Mouse (Mus musculus) stomach, postnatal 0 days (tissue): ENCODE data around the gene Gm15097. TPM values are rescaled to one million over a fixed set of nuclear protein-coding genes. Genes with fewer than 3 reads are reported as not detected.
"Not testable (repeated sequence)": the region's sequence is repeated elsewhere in the genome, so short reads cannot be mapped to it uniquely, and the experiment has no call there.

Experiments
- ATAC-seq: fragments of 200-750 bp; cut with Nextera tagmentation; 2 replicates; pipeline ENCODE4 v1.8.0; 2017; ENCODE audit not compliant: low FRiP score, low TSS enrichment
- DNase-seq: peaks from one replicate; pipeline ENCODE4 v3.0.0-alpha.2; 2016; ENCODE audit warnings: low spot score
- H3K27ac ChIP-seq: fragments of 300-500 bp; sonication (generic); replicated peaks from 2 replicates; pipeline ENCODE4 v1.5.1; 2014; ENCODE audit warnings: mild to moderate bottlenecking, control low read depth
- H3K27me3 ChIP-seq: fragments of 300-500 bp; sonication (generic); 2 replicates; pipeline ENCODE4 v1.6.1; 2014; ENCODE audit warnings: low read length; ENCODE audit not compliant: control insufficient read depth, insufficient read depth
- H3K36me3 ChIP-seq: fragments of 300-500 bp; sonication (generic); 2 replicates; pipeline ENCODE4 v1.6.1; 2014; ENCODE audit warnings: low read length, mixed read lengths; ENCODE audit not compliant: control insufficient read depth, insufficient read depth
- H3K4me1 ChIP-seq: fragments of 300-500 bp; sonication (generic); replicated peaks from 2 replicates; pipeline ENCODE4 v1.6.1; 2014; ENCODE audit warnings: antibody characterized with exemption; ENCODE audit not compliant: control insufficient read depth, insufficient read depth
- H3K4me2 ChIP-seq: fragments of 300-500 bp; sonication (generic); replicated peaks from 2 replicates; pipeline ENCODE4 v1.6.1; 2014; ENCODE audit warnings: low read depth, mild to moderate bottlenecking, control low read depth, moderate library complexity
- H3K4me3 ChIP-seq: fragments of 300-500 bp; sonication (generic); 2 replicates; pipeline ENCODE4 v1.5.1; 2014; ENCODE audit warnings: low read depth, low read length, control low read depth
- H3K9ac ChIP-seq: fragments of 300-500 bp; sonication (generic); 2 replicates; pipeline ENCODE4 v1.6.1; 2014; ENCODE audit warnings: mild to moderate bottlenecking, low read length, control low read depth, mixed read lengths
- H3K9me3 ChIP-seq: fragments of 300-500 bp; sonication (generic); 2 replicates; pipeline ENCODE4 v1.6.1; 2016; ENCODE audit warnings: low read length; ENCODE audit not compliant: control insufficient read depth
- CTCF ChIP-seq: IDR thresholded peaks from 2 replicates; pipeline ENCODE4 v1.5.1; 2016; ENCODE audit warnings: antibody characterized with exemption, low read depth, mild to moderate bottlenecking, moderate library complexity
- WGBS: fragments of 180-500 bp; shearing (Covaris S2); extraction: QIAGEN DNeasy Blood & Tissue Kit; methylation state at CpG from one replicate; pipeline ENCODE4 v1.1.7; 2014; 5-methylcytosine and 5-hydroxymethylcytosine counted together
- polyA plus RNA-seq: library from polyadenylated mRNA; unstranded; fragments of >200 nt; fragmentation: Nextera tagmentation; extraction: Ambion mirVana; gene quantifications from 2 replicates; pipeline ENCODE4 v1.2.1, GENCODE M21; 2015

Gene Gm15097
- 0.05 TPM in 1 of 2 replicates, not detected in the other for polyA plus RNA-seq

- not testable (repeated sequence) for H3K9me3 ChIP-seq, H3K27ac ChIP-seq, H3K27me3 ChIP-seq, DNase-seq, H3K36me3 ChIP-seq, ATAC-seq, H3K4me2 ChIP-seq, H3K4me1 ChIP-seq, H3K9ac ChIP-seq, H3K4me3 ChIP-seq
- no CpG with 5 or more reads among the region's 6 CpGs for WGBS
Measured at GRCm38 (mm10) chrX:149784173-149784572, at the start of gene Gm15097. TSS of gene Gm15097 (plus strand) at chrX:149784473.

DNA sequence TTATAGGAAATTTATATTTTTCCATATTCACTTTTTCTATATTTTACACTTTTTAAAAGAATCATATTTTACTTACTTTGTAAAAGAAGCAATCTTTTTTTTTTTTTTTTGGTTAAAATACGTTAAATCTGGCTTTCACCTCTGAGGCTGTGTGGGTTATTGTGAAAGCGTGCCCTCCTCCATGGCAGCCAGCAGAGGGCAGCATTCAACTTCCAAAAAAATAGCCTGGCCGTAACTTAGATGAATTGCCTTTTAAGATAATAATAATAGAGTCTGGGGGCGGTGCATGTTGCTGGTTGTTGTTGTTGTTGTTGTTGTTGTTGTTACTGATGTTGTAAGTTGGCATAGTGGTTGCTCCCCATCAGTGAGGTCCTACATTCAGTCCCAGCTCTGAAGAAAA lies 21.4 kb upstream of the Gm15097 start:
- not testable (repeated sequence) for H3K27ac ChIP-seq, H3K4me3 ChIP-seq, H3K4me1 ChIP-seq, H3K27me3 ChIP-seq, ATAC-seq, DNase-seq, H3K9ac ChIP-seq, H3K9me3 ChIP-seq, H3K36me3 ChIP-seq, H3K4me2 ChIP-seq
- 40% methylated on average over 4 of the region's 4 CpGs for WGBS
- TF ChIP-seq CTCF, result peak; percentile 47

- H3K4me2 ChIP-seq, H3K27me3 ChIP-seq, H3K9me3 ChIP-seq, H3K4me1 ChIP-seq, DNase-seq, H3K9ac ChIP-seq, H3K4me3 ChIP-seq, H3K27ac ChIP-seq, ATAC-seq, H3K36me3 ChIP-seq: not testable (repeated sequence)
- WGBS, result 96% methylated on average over 6 of the region's 6 CpGs
Measured at GRCm38 (mm10) chrX:149811178-149811577, 26.9 kb downstream of the Gm15097 start.

Other genes starting within 250 kb of the Gm15097 start
- gene Gm10439, start 189.9 kb upstream of the Gm15097 start, polyA plus RNA-seq, result not detected in 2 replicates
- not detected in 2 replicates for gene Gm15091, start 157.2 kb downstream of the Gm15097 start, polyA plus RNA-seq